Mouse (Mus musculus) right cerebral cortex, adult 2 months (tissue): ENCODE results near the gene Slc3a1.

ENCODE experiments used
- DNase-seq, 2 experiments: peaks; one replicate each; pipeline ENCODE4 v3.0.0; 2021 to 2022; ENCODE audit warnings: low spot score in 2 of 2

The Slc3a1 gene

DNA sequence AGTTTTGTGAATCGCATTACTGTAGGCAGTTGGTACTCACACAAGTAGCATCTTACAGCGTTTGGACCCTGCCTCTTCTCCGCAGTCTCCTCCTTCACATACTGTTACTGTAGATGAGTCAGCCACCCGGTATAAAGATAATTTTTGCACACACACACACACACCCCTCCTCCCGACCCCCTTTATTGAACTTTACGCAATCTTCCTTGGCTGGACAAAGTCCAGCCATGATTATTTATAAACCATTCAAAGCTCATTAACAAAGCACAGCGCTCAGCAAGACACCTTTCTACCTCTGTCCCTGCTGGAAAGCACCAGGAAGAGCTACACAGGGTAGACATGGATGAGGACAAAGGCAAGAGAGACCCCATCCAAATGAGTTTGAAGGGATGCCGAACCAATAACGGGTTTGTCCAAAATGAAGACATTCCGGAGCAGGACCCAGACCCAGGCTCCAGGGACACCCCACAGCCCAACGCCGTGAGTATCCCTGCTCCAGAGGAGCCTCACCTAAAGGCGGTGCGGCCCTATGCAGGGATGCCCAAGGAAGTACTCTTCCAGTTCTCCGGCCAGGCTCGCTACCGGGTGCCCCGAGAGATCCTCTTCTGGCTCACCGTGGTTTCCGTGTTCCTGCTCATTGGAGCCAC, at the start of gene Slc3a1:
Gene Slc3a1, plus strand, starts transcription at position 284 of the 647 bp plus-strand sequence.
- no peak for DNase-seq

DNA sequence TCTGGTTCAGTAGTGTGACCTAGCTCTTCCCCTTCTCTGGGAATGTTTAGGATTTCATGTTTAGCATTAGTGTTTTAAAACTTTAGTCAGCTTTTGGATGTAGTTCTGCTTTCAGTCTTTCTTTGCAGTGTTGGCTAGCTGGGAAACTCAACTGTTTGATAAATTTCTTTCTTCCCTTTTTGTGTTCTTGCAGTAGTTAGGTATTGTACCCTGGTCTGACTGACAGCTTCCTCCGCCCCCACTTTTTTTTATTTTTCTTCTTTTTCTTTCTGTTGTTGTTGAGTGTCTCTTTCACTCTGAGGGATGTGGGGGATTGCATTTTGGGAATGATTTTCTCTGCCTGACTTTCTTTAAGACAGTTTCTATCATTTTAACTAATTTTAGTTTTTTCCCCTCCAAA, 46.5 kb upstream of the Slc3a1 start:
- DNase-seq = no peak

DNA sequence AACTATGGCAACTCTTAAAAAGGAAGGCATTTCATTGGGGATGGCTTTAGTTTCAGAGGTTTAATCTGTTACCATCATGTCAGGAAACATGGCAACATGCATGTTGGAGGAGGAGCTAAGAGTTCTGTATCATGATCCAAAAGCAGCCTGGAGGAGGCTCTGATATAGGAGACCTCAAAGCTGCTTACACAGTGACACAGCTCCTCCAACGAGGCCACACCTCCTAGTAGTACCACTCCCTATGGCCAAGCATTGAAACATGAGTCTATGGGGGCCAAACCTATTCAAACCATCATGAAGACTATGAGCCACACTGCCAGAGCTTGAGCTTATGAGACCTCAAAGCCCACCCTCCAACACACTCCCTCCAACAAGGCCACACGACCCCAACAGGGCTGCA, 45.4 kb upstream of the Slc3a1 start:
- no peak for DNase-seq

DNA sequence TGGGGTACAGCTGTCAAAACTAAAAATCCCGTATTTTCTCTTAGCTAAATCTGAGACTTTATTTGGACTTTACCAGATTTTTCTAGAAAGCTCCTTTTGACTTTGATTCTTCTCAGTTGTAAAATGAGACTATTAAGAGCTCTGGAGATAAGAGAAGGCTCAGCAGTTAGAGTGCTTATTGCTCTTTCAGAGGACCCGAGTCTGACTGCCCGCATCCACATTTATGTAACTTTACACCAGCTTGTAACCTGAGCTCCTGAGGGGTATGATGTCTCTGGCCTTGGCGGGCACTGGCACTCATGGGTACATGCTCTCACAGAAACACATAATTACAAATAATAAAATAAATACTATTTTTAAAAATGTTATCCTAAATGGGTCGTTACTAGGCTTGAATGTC, 41.8 kb upstream of the Slc3a1 start:
- no peak for DNase-seq

DNA sequence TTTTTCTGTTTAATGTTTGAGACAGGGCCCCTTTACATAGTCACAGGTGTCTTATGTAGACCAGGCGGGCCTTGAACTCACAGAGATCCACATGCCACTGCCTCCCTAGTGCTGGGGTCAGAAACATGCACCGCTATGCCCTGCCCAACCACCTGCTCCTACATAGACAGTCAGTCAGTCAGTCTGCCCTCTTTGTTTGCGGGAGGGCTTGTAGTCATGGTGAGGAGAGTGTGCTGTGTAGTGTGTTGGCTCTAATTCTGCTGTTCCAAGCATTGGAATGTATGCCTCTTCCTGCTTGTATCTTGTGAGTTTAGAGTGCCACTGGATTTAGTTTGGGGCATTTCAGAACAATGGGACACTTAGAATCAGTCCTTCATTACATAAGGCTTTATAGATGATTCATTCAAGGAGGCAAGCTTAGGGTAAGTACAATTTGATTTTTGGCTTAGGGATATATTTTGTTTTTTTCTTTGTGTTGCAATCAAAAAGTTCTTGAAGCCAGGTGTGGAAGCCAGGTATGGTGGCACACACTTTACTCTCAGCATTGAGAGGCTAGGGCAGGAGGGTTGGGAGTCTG, 40.3 kb upstream of the Slc3a1 start:
- no peak for DNase-seq

DNA sequence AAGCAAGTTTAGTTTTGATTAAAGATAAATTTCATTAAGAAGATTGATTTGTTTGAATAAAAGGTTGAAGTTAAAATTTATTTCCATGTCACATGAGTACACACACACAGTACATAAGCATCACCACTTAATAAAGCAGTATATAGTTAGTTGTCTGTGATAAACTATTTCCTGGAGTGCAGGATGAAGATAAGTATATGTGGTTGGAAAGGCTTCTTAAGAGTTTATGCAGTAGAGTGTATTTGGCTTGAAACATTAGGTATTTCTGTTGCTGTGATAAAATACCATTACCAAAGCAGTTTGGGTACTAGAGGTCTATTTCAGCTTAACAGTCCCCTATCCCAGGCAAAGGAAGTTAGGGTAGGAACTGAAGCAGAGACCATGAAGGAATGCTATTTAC, 39.7 kb upstream of the Slc3a1 start:
- DNase-seq = no peak

DNA sequence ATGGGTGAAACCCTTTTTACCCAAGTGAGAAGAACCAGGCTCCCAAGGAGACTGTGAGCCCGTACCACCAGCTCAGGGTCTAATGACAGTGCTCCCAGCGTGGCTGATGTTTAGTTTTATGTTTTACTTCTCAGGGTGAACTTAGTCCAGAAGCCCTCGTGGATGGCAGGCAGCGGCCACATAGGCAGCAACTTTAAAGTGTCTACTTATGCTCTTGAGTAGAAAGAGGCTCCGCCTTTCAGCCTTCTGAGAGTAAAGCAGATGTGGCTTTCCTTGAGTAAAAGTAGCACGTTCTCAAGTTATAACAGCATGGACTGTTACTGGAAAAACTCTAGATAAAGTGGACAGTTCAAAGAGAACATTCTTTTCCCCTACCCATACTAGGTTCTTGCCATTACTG, 32.3 kb upstream of the Slc3a1 start:
- DNase-seq = no peak

DNA sequence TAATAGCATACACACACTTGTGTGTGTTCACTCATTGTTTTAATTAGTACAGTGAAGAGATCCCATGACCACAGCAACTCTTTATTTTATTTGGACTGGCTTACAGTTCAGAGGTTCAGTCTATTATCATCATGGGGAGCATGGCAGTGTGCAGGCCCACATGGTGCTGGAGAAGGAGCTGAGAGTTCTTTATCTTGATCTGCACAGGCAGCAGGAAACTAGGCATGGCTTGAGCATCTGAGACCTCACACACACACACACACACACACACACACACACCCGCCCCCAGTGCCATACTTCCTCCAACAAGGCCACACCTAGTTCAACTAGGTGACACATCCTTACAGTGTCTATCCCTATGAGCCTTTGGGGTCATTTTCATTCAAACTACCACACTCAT, 30.5 kb upstream of the Slc3a1 start:
- DNase-seq = no peak

DNA sequence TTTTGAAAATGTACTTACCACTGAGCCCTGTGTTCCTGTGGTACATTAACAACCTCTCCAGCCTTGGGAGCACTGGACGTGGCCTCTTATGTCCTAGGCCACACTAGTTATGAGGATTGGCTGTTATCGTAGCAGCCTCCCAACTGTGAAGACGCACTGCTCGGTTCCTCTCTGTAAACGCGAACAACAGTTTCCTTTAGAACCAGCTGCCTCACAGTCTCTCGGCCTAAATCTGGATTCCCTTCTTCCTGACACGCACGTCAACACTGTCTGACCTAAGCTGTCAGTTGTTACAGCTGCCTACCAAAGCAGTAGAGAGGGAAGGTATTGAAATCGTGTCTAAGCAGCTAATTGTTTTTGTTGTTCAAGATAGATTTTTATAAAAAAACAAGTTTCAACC, 28.5 kb upstream of the Slc3a1 start:
- no peak for DNase-seq

DNA sequence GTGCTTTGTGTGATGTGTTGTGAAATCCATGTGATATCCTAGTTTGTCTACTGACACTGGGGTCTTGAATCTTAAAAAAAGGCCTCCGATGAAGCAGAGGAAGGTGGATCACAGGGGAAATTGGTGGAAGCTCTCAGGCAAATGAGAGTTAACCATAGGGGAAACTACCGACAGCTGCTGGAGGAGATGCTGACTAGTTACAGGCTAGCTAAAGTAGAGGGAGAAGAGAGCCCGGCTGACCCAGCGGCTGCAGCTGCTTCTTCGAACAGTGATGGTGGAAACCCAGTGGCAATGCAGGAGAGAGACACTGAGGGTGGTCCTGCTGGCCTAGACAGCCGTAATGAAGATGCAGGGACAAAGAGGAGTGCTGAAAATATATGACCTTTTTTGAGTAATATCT, 14.7 kb upstream of the Slc3a1 start:
- DNase-seq = no peak

DNA sequence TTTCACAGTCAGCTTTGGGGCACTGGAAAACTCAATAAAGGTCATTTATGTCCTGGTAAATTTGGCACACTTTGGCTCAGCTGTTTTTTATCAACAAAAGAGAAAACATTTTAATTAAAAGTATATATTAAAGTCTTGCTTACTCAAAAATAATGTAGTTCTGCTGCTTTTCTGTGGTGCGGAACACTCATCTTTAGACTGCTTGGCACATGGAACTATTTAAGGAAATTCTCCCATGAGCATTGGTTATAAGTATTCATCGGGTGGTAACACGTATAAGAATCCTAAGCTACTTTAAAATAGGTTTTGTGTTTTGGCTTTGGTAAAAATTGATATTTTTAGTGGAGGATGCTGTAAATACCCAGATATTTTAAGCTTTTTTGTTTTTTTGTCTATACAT, 13.5 kb upstream of the Slc3a1 start:
- no peak for DNase-seq

DNA sequence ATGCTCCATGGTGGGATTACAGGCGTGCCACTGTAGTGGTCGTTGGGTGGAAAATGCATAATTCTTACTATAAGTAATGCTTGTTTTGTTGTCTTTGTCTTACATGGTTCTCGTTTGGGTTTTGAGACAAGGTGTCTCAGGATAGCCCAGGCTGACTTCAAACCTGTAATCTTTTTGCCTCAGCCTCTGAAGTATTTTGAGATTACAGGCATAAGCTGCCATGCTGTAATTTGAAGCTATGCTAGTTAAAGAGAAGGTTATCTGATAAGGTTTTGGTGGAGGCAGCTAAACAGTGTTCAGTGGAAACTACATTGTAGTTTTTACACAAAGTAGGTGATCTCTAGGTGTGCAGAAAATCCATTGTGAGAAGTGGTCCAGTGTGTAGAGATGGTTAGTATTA, 9.8 kb upstream of the Slc3a1 start:
- no peak for DNase-seq

DNA sequence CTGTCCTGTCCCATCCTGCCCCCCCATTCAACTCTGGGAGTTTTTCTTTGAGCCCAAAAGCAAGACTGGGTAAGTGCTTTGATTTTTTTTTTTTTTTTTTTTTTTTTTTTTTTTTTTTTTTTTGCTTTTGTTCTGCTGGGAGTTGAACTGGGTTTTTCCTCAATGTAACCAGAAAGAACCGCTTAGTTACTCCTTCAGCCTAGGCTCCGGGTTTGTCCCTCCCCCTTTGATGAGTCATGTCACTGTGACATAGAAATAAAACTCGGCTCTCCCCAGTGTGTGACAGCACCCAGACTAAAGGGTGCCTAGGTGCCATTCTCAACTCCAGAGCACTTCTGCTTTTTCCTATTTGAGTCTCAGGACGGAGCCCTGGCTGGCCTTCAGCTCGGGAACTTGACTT, 9.4 kb upstream of the Slc3a1 start:
- DNase-seq = no peak

DNA sequence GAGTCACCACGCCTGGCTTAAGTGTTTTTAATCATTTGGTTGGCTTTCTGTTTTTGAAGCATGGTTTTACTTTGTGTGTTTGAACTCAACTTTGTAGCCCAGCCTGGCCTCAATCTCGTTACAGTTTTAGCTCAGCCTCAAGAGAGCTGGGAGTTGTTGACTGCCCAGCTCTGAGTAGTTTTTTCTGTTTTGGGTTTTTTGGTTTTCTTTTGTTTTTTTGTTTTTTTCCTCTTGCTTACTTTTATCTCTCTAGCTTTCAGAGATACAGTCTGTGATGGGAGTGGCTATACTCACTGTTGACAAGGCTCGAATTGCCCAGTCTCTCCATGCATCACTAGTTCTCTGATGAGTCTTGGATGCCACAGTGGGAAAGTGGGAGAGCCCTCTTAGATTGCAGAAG, 7.8 kb upstream of the Slc3a1 start:
- DNase-seq = no peak

DNA sequence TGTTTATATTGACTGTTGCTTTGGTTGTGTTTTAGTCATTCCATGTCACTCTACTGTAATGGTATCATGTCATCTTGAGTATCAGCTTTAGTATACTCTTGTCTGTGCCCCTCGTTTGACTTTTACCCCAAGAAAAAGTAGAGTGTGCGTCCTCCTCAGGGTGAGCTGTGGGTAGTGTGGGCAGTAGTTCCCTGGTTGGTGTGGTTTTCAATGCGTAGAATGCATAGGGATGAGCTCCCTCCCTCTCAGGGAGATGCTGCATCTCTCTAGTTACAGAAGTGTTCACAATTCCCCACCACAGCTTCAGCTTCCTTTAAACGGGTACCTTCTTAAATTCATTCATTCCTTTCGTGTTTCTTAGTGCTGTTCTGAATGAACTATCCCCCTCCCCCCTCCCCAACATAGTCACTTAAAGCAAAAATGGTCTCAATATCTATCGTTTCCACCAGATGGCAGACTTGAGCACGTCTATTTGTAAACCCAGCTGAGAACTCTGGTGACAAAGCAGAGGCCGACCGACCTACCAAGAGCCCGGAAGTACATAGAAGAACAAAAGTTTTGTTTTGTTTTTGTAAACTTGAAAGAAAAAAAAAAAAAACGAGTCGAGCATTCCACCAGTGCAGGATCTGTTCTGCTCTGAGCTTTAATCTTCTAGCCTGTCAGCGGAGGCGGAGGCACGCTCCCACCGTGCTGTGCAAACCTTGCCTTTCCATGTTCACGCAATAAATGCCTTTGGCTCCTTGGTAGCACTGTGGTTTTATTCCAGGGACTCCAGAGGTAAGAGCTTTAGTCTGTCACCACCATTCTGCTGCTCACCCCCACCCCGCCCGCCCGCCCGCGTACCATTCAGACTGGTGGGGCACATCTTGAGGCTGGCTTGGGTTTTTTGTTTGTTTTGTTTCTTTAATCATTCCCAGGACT, 4.7 kb upstream of the Slc3a1 start:
- peak; percentile 64 to 70 for DNase-seq

DNA sequence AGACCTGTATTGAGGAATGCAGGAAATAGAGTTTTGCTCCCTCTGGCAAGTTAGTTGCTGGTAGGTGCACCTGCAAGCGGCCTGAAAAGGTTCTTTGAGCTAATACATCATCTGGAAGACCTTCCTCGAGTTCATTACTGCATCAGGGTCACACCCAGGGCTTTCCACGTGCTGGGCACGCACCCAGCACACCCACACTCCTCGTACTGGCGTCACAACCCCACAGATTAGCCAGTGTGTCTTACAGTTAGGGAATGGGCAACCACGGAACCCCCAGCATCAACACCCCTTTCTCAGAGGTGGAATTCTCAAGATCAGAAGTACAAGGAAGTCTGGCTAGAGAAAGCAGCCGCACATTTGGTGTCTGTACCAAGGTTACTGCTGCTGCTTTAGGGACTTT, 3.9 kb upstream of the Slc3a1 start:
- no peak for DNase-seq

DNA sequence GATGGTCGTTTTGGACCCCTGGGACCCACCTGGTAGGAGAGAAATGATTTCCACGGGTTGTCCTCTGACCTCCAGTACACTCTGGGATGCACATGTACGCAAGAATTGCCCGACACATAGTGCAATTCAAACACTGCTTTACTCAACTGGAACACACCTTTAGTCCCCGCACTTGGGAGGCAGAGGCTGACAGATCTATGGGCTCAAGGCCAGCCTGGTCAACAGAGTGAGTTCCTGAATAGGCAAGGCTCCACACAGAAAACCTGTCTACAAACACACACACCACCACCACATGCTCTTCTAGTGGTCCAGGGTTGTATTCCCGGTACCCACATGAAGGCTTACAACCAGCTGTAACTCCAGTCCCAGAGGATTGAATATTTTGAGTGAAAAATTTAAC, 3.0 kb upstream of the Slc3a1 start:
- DNase-seq = no peak

DNA sequence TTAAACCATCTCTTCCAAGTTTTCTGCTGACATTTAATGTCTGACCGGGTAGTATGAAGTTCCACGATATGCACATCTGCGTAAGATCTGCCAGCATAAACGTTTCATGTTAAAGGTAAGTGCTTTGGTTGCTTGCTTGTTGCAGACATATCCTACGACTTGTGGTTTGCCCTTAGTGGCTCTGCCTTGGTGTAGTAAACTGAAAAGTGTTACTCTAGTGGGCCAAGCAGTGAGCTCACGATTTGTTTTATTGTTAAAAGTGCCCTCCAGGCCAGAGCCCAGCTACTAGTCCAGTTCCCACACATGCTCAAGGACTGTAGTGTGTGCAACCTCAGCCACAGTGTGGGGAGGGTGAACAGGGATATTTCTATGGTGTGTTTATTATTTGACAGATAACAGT, 1.7 kb upstream of the Slc3a1 start:
- DNase-seq = no peak

DNA sequence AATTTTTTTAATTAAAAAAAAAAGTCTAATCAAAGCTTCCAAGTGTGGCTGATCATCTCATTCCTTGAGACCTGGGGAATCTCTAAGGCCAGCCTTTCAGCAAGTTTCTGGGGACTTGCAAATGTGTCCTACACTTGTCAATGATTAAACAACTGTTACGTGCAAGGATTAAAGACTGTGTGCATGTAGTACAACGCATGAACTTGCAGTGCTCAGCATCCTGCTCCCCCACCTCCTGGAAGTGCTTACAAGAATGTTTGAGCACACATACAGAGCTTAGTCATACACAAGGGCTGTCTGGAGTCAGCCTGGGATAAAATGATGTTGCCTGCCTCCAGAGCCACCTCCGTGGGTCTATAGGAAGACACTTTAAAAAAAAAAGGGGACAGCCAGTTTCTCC, 929 bp upstream of the Slc3a1 start:
- DNase-seq = no peak

DNA sequence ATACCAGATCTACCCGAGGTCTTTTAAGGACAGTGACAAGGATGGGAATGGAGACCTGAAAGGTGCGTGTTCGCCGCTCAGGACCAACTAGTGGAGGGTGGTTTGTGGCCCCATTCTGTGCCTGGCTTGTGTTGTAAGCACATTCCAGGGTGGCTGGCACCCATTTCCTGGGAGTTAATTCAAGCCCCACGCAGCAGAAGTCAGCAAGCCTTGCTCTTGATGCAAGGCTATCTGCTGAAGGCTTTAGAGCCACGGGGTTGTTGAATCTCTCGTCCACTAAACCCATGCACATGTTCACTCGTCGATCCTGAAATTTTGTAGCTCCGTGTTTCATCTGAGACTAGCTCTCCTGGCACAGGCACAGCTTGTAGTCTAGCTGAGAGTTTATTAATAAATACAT, 621 bp downstream of the Slc3a1 start:
- DNase-seq = no peak

DNA sequence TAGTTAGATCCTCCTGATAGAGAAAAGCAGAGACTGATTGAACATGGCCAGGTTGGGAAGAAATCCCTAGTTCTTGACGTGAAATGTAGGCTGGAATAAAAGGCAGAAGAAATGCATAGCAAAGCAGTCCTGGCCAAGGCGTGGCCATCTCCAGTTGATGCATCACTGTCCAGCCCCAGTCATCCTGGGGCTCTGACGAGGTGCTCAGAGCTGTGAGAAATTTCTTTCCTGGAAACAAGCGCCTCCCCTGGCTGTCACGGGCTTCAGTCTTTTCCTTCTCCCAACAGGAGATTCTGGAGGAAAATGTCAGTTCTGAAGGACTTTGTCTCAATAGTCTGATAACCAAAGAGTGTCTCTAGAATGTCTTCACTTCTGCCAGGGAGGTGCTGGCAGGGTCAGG, 2.5 kb downstream of the Slc3a1 start:
- DNase-seq = no peak

DNA sequence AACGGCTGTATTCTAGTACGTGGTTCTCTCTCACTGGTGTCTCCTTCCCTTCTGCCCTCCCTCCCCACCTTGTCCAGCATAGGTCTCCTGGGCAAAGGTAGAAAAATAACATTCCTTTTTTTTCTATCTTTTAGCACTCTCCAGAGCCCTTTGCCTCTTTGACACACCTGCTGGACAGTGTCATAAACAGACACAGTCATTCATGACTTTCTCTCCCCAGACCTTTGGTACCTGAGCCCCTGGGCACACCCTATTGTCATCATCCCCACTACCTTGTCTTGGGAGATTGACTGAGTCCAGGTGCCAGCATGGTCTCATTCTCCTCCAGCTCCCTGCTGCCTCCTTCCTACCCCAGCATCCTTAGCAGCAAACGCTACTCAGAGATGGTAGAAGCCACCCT, 4.9 kb downstream of the Slc3a1 start:
- no peak for DNase-seq

DNA sequence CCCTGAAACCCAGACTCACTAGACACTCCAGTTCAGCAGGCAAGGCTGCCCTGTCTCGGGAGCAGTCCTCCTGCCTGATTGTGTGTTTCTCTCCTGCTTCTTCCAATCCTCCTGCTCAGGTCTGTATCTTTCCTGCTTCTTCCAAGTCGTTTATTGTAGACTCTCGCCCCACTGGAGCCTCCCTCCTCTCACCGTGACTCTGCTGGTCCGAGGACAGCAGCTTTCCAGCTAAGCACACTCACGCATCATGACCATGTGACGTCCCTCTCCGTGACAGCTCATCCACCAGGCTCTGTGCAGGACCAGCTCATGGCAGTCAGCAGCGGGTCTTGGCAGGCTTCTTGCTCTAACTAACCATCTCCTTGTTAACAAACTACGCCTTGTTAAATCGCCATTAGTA, 5.9 kb downstream of the Slc3a1 start:
- DNase-seq = peak; percentile 36 to 42
